Mouse (Mus musculus): ENCODE results near the gene Ubqlnl. TPM values are rescaled to one million over a fixed set of nuclear protein-coding genes. Genes with fewer than 3 reads are reported as not detected.

The Ubqlnl gene
- polyA plus RNA-seq, 1 experiment from 2014 or later, result not detected

- Histone ChIP-seq H3K4me1 (no peaks in the 10 kb centered on the region), H3K4me3 (no peak overlapping the region), H3K9me3 (no peaks in the 10 kb centered on the region), H3K36me3 (no peaks in the 10 kb centered on the region), H3K27ac (no peak overlapping the region), H3K27me3 (ENCODE audit: insufficient read depth, poor library complexity, severe bottlenecking) (no peaks in the 10 kb centered on the region)
- DNase-seq (ENCODE audit: low spot score), result no peak
- 62% methylated on average over 4 of the region's 4 CpGs for WGBS
Measured at GRCm38 (mm10) chr7:104103913-104104756, 46.2 kb downstream of the Ubqlnl start.

Other genes starting within 250 kb of the Ubqlnl start
- not detected in 2 replicates for gene Olfr65, start 247.1 kb downstream of the Ubqlnl start, polyA plus RNA-seq (2016; fragmentation: Nextera tagmentation; extraction: Ambion mirVana)
- gene Olfr631, start 221.7 kb downstream of the Ubqlnl start, polyA plus RNA-seq (2016; fragmentation: Nextera tagmentation; extraction: Ambion mirVana), result not detected in 2 replicates
- not detected in 2 replicates for gene Olfr632, start 216.2 kb downstream of the Ubqlnl start, polyA plus RNA-seq (2016; fragmentation: Nextera tagmentation; extraction: Ambion mirVana)
- gene Olfr633, start 206.1 kb downstream of the Ubqlnl start, polyA plus RNA-seq (2016; fragmentation: Nextera tagmentation; extraction: Ambion mirVana), result not detected in 2 replicates
- gene Olfr635, start 179.4 kb downstream of the Ubqlnl start, polyA plus RNA-seq (2016; fragmentation: Nextera tagmentation; extraction: Ambion mirVana), result not detected in 2 replicates
- not detected in 2 replicates for gene Olfr638, start 151.8 kb downstream of the Ubqlnl start, polyA plus RNA-seq (2016; fragmentation: Nextera tagmentation; extraction: Ambion mirVana)
- not detected in 2 replicates for gene Olfr639, start 133.3 kb downstream of the Ubqlnl start, polyA plus RNA-seq (2016; fragmentation: Nextera tagmentation; extraction: Ambion mirVana)
- not detected in 2 replicates for gene Olfr640, start 125.0 kb downstream of the Ubqlnl start, polyA plus RNA-seq (2016; fragmentation: Nextera tagmentation; extraction: Ambion mirVana)
- gene Olfr641, start 115.1 kb downstream of the Ubqlnl start, polyA plus RNA-seq (2016; fragmentation: Nextera tagmentation; extraction: Ambion mirVana), result not detected in 2 replicates
- not detected in 2 replicates for gene Olfr642, start 97.9 kb downstream of the Ubqlnl start, polyA plus RNA-seq (2016; fragmentation: Nextera tagmentation; extraction: Ambion mirVana)
- gene 4930516K23Rik, start 89.1 kb downstream of the Ubqlnl start, polyA plus RNA-seq (2016; fragmentation: Nextera tagmentation; extraction: Ambion mirVana), result not detected in 2 replicates
- gene Olfr644, start 78.7 kb downstream of the Ubqlnl start, polyA plus RNA-seq (2016; fragmentation: Nextera tagmentation; extraction: Ambion mirVana), result not detected in 2 replicates
- gene Olfr645, start 65.1 kb downstream of the Ubqlnl start, polyA plus RNA-seq (2016; fragmentation: Nextera tagmentation; extraction: Ambion mirVana), result not detected in 2 replicates
- not detected in 2 replicates for gene Olfr646, start 45.7 kb downstream of the Ubqlnl start, polyA plus RNA-seq (2016; fragmentation: Nextera tagmentation; extraction: Ambion mirVana)
- gene Ubqln5, start 20.7 kb downstream of the Ubqlnl start, polyA plus RNA-seq (2016; fragmentation: Nextera tagmentation; extraction: Ambion mirVana), result not detected in 2 replicates
- gene Olfr643, start 13.2 kb downstream of the Ubqlnl start, polyA plus RNA-seq (2016; fragmentation: Nextera tagmentation; extraction: Ambion mirVana), result not detected in 2 replicates
- not detected in 2 replicates for gene Ubqln3, start 7.3 kb downstream of the Ubqlnl start, polyA plus RNA-seq (2016; fragmentation: Nextera tagmentation; extraction: Ambion mirVana)
- not detected in 2 replicates for gene Olfm5, start 14.3 kb upstream of the Ubqlnl start, polyA plus RNA-seq (2016; fragmentation: Nextera tagmentation; extraction: Ambion mirVana)
- 0.21 and 0.28 TPM in 2 replicates for gene Olfr648, start 32.8 kb upstream of the Ubqlnl start, polyA plus RNA-seq (2016; fragmentation: Nextera tagmentation; extraction: Ambion mirVana)
- gene Olfr649, start 45.4 kb upstream of the Ubqlnl start, polyA plus RNA-seq (2016; fragmentation: Nextera tagmentation; extraction: Ambion mirVana), result not detected in 2 replicates
- 9.8 and 12.3 TPM in 2 replicates for gene Trim6, start 68.2 kb upstream of the Ubqlnl start, polyA plus RNA-seq (2016; fragmentation: Nextera tagmentation; extraction: Ambion mirVana)
- gene Trim34a, start 93.9 kb upstream of the Ubqlnl start, polyA plus RNA-seq (2016; fragmentation: Nextera tagmentation; extraction: Ambion mirVana), result 1.6 and 1.7 TPM in 2 replicates
- 0.35 and 0.47 TPM in 2 replicates for gene Trim5, start 137.5 kb upstream of the Ubqlnl start, polyA plus RNA-seq (2016; fragmentation: Nextera tagmentation; extraction: Ambion mirVana)
- 4.8 and 6.9 TPM in 2 replicates for gene Trim12a, start 164.9 kb upstream of the Ubqlnl start, polyA plus RNA-seq (2016; fragmentation: Nextera tagmentation; extraction: Ambion mirVana)
- gene Trim34b, start 178.9 kb upstream of the Ubqlnl start, polyA plus RNA-seq (2016; fragmentation: Nextera tagmentation; extraction: Ambion mirVana), result 0.09 TPM in 1 of 2 replicates, not detected in the other
- gene Trim12c, start 202.8 kb upstream of the Ubqlnl start, polyA plus RNA-seq (2016; fragmentation: Nextera tagmentation; extraction: Ambion mirVana), result 1.2 and 1.6 TPM in 2 replicates
- gene Trim30b, start 219.3 kb upstream of the Ubqlnl start, polyA plus RNA-seq (2016; fragmentation: Nextera tagmentation; extraction: Ambion mirVana), result not detected in 2 replicates